Mouse (Mus musculus) bone marrow macrophage, adult 2 months (primary cell): ENCODE measurements around the gene Hinfp.

Source experiments
- CTCF ChIP-seq: IDR thresholded peaks from 2 replicates; pipeline ENCODE4 v1.5.1; 2012; ENCODE audit warnings: low read depth, mild to moderate bottlenecking, low read length, moderate library complexity
- POLR2A ChIP-seq: IDR thresholded peaks from 2 replicates; pipeline ENCODE4 v1.6.1; 2012; ENCODE audit warnings: mild to moderate bottlenecking, low read depth, low read length, borderline replicate concordance

DNA sequence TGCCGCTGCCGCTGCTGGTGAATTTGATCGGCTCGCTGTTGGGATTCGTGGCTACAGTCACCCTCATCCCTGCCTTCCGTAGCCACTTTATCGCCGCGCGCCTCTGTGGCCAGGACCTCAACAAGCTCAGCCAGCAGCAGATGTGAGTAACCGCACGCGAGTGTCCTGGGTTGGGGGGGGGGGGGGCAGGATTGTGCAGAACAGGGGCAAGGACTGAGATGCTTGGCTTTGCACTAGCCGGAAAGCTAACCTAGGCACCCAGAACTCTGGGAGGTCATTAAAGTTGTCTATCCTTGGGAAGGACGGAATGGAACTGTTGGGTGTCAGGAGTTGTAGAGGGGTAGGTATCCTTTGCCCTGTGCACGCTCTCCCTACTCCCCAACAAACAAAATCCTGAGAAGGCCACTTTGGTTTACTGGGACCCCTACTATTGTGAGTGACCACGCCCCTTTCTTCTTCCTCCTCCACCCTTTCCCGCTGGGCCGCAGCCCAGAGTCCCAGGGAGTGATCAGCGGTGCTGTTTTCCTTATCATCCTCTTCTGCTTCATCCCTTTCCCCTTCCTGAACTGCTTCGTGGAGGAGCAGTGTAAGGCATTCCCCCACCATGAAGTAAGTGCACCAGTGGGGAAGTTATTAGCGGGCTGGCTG, 21.7 kb upstream of the Hinfp start:
- TF ChIP-seq POLR2A (no peak; the same call in 1 of the 2 replicates), CTCF (no peak)
